Comparison of ENCODE assay signal across 12 mouse cellular contexts in genomic region chr15:45763225-45763624, GRCm38 (mm10).
DNase-seq lines count a peak whose midpoint lies in the region; ATAC-seq and TF ChIP-seq lines count a peak whose summit lies in the region.
"Had no signal": no experiment of that assay in that cellular context is flagged by ENCODE, and none has a peak within 500 bp of the region (broad histone marks: within the 10 kb centered on the region; RNA-seq: fewer than 3 reads in every experiment).

No protein-coding gene starts in this region.

- peak; percentile 28; the same call in 1 of the 2 replicates for TF ChIP-seq CTCF in cerebellum, adult 2 months (IDR thresholded peaks at IDR 0.05; ENCODE audit: borderline replicate concordance, insufficient read depth, low read depth, low read length)

- no peaks in the 10 kb centered on the region for H3K27me3 ChIP-seq in cerebellum, adult 2 months (ENCODE audit: control insufficient read depth, insufficient read depth, low read length)
- no peaks in the 10 kb centered on the region for H3K27me3 ChIP-seq in kidney, embryonic 15.5 days
- H3K27me3 ChIP-seq: embryonic facial prominence, embryonic 12.5 days; limb, embryonic 13.5 days; neural tube, embryonic 13.5 days; stomach, embryonic 15.5 days had no signal

- no peak overlapping the region for H3K4me3 ChIP-seq in cerebellum, adult 2 months (replicated peaks; ENCODE audit: insufficient read depth, low read depth, low read length)
- no peak overlapping the region for H3K4me3 ChIP-seq in kidney, embryonic 15.5 days (replicated peaks)
- H3K4me3 ChIP-seq: embryonic facial prominence, embryonic 12.5 days; limb, embryonic 13.5 days; neural tube, embryonic 13.5 days; stomach, embryonic 15.5 days had no signal

- WGBS in cerebellum, adult 2 months: 36% methylated on average over 2 of the region's 2 CpGs
- WGBS in kidney, embryonic 15.5 days: 58% methylated on average over 2 of the region's 2 CpGs

- H3K9ac ChIP-seq in kidney, embryonic 15.5 days: no peak overlapping the region
- H3K9ac ChIP-seq: embryonic facial prominence, embryonic 12.5 days; limb, embryonic 13.5 days; neural tube, embryonic 13.5 days; stomach, embryonic 15.5 days had no signal

- peak; percentile 3 to 5 for DNase-seq in cerebellum, adult 2 months
- DNase-seq in cerebellum, adult 11 months: no peak
- peak; percentile 9 to 14 for DNase-seq in kidney, postnatal 4 days
- peak; percentile 40 for DNase-seq in A20 (ENCODE audit: low read depth, low spot score)
- peak; percentile 50 to 51 for DNase-seq in cerebellum, postnatal 10 days
- DNase-seq in gastrocnemius, adult 8-10 months (ENCODE audit: low spot score in 2 of 2): no peak
- no peak for DNase-seq in thymus, postnatal 25 days

- ATAC-seq in kidney, embryonic 15.5 days (replicated peaks; ENCODE audit: low FRiP score): no peak

- H3K27ac ChIP-seq in cerebellum, adult 2 months (ENCODE audit: insufficient read depth, low read length): no peak overlapping the region
- H3K27ac ChIP-seq in kidney, embryonic 15.5 days: no peak overlapping the region
- H3K27ac ChIP-seq: embryonic facial prominence, embryonic 12.5 days; limb, embryonic 13.5 days; neural tube, embryonic 13.5 days; stomach, embryonic 15.5 days had no signal

- H3K9me3 ChIP-seq in kidney, embryonic 15.5 days (replicated peaks): no peaks in the 10 kb centered on the region
- H3K9me3 ChIP-seq: embryonic facial prominence, embryonic 12.5 days; limb, embryonic 13.5 days; neural tube, embryonic 13.5 days; stomach, embryonic 15.5 days had no signal

- no peaks in the 10 kb centered on the region for H3K36me3 ChIP-seq in kidney, embryonic 15.5 days
- H3K36me3 ChIP-seq: embryonic facial prominence, embryonic 12.5 days; limb, embryonic 13.5 days; neural tube, embryonic 13.5 days; stomach, embryonic 15.5 days had no signal

- H3K4me2 ChIP-seq in kidney, embryonic 15.5 days: no peak overlapping the region
- H3K4me2 ChIP-seq: embryonic facial prominence, embryonic 12.5 days; limb, embryonic 13.5 days; neural tube, embryonic 13.5 days; stomach, embryonic 15.5 days had no signal

- TF ChIP-seq POLR2A in cerebellum, adult 2 months (IDR thresholded peaks at IDR 0.05; ENCODE audit: borderline replicate concordance, insufficient read depth, low read length): no peak

- no peaks in the 10 kb centered on the region for H3K4me1 ChIP-seq in cerebellum, adult 2 months (ENCODE audit: control insufficient read depth, insufficient read depth, low read length)
- no peaks in the 10 kb centered on the region for H3K4me1 ChIP-seq in kidney, embryonic 15.5 days
- H3K4me1 ChIP-seq: embryonic facial prominence, embryonic 12.5 days; limb, embryonic 13.5 days; neural tube, embryonic 13.5 days; stomach, embryonic 15.5 days had no signal

Comparison
In these comparisons a context has a peak if more than half of its experiments do, and no peak if none do; other contexts are left out.
1. DNase-seq: peak in cerebellum, adult 2 months (2 of 2), kidney, postnatal 4 days (2 of 2), A20 (single experiment) and cerebellum, postnatal 10 days (2 of 2); none in cerebellum, adult 11 months (single experiment), gastrocnemius, adult 8-10 months (0 of 2) and thymus, postnatal 25 days (single experiment).